Mouse (Mus musculus) embryonic facial prominence, embryonic 11.5 days (tissue): ENCODE data around the gene Cib3. TPM values are rescaled to one million over a fixed set of nuclear protein-coding genes. Genes with fewer than 3 reads are reported as not detected.

Experiments
- ATAC-seq: fragments of 200-750 bp; cut with Nextera tagmentation; replicated peaks from 2 replicates; pipeline ENCODE4 v1.8.0; 2017; ENCODE audit warnings: low read depth; ENCODE audit not compliant: insufficient number of reproducible peaks, low FRiP score, low TSS enrichment
- DNase-seq: peaks from one replicate; pipeline ENCODE4 v3.0.0-alpha.2; 2015; ENCODE audit warnings: low spot score
- H3K27ac ChIP-seq: fragments of 300-500 bp; sonication (generic); replicated peaks from 2 replicates; pipeline ENCODE4 v1.5.1; 2014; ENCODE audit warnings: mild to moderate bottlenecking, low read depth, low read length, control low read depth
- H3K27me3 ChIP-seq: fragments of 300-500 bp; sonication (generic); 2 replicates; pipeline ENCODE4 v1.6.1; 2014; ENCODE audit warnings: mild to moderate bottlenecking, low read length, moderate library complexity, mixed read lengths; ENCODE audit not compliant: control insufficient read depth, insufficient read depth
- H3K36me3 ChIP-seq: fragments of 300-500 bp; sonication (generic); replicated peaks from 2 replicates; pipeline ENCODE4 v1.6.1; 2014; ENCODE audit warnings: low read depth, mild to moderate bottlenecking, low read length, moderate library complexity, mixed read lengths; ENCODE audit not compliant: control insufficient read depth, insufficient read depth
- H3K4me1 ChIP-seq: fragments of 300-500 bp; sonication (generic); 2 replicates; pipeline ENCODE4 v1.6.1; 2014; ENCODE audit warnings: low read length, mixed read lengths; ENCODE audit not compliant: control insufficient read depth, insufficient read depth
- H3K4me2 ChIP-seq: fragments of 300-500 bp; sonication (generic); 2 replicates; pipeline ENCODE4 v1.6.1; 2014; ENCODE audit warnings: low read depth, mild to moderate bottlenecking, control low read depth, low read length, moderate library complexity
- H3K4me3 ChIP-seq: fragments of 300-500 bp; sonication (generic); 2 replicates; pipeline ENCODE4 v1.5.1; 2014; ENCODE audit warnings: low read depth, low read length, control low read depth
- H3K9ac ChIP-seq: fragments of 300-500 bp; sonication (generic); replicated peaks from 2 replicates; pipeline ENCODE4 v1.6.1; 2014; ENCODE audit warnings: mild to moderate bottlenecking, control low read depth, low read length
- H3K9me3 ChIP-seq: fragments of 300-500 bp; sonication (generic); replicated peaks from 2 replicates; pipeline ENCODE4 v1.6.1; 2016; ENCODE audit warnings: mild to moderate bottlenecking, low read length, inconsistent platforms, mixed read lengths; ENCODE audit not compliant: control insufficient read depth
- WGBS: fragments of 180-500 bp; shearing (Covaris S2); extraction: QIAGEN DNeasy Blood & Tissue Kit; methylation state at CpG from one replicate; pipeline ENCODE4 v1.1.7; 2014; 5-methylcytosine and 5-hydroxymethylcytosine counted together
- polyA plus RNA-seq: library from polyadenylated mRNA; unstranded; fragments of >200 nt; fragmentation: Nextera tagmentation; extraction: Ambion mirVana; gene quantifications from 2 replicates; pipeline ENCODE4 v1.2.1, GENCODE M21; 2014

Cib3 gene
- polyA plus RNA-seq, 1 experiment from 2014 or later, result not detected

DNA sequence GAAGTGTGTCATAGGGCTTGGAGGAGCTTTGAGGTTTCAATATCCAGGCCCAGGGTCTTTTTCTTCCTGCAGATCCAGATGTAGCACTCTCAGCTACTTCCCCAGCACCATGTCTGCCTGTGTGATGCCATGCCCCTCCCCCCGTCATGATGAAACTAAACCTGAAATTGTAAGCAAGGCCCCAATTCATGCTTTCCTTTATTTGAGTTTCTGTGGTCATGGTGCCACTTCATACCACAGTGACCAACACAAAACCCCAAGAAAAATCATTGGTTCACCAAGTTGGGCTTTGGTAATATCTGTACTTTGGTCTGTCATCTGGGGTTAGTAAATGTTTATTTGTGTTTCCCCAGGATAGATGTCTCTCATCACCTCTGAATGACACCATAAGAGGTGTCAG, 4.1 kb downstream of the Cib3 start:
- DNase-seq (no peak), ATAC-seq (no peak)
- WGBS, result 68% methylated on average over 1 of the region's 1 CpGs
- Histone ChIP-seq H3K4me3 (no peak overlapping the region), H3K27ac (no peak overlapping the region), H3K9me3 (no peaks in the 10 kb centered on the region), H3K4me2 (no peak overlapping the region), H3K36me3 (no peaks in the 10 kb centered on the region), H3K27me3 (no peaks in the 10 kb centered on the region), H3K9ac (no peak overlapping the region), H3K4me1 (no peaks in the 10 kb centered on the region)

DNA sequence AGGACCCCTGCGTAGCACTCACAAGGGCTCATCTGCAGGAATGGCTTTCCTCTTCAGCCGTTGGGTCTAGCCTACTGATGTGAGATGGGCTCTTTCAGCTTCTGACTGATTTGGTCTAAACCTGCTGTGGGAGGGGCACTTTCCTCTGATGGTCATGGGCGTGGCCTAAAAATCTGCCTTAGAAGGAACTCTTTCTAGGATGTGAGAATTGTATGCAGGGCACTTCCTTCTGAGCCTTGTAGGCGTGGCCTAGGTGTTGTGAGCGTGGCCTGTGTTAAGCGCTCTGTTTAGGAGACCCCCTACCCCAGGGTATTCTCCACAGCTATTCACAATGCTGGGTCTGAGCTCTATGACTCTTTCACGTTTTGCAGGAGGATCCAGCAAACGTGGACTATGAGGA, 14.6 kb downstream of the Cib3 start:
- 52% methylated on average over 8 of the region's 8 CpGs for WGBS
- Histone ChIP-seq H3K9ac (no peak overlapping the region), H3K27ac (no peak overlapping the region), H3K27me3 (no peaks in the 10 kb centered on the region), H3K9me3 (no peaks in the 10 kb centered on the region; the same call in 1 of the 2 replicates), H3K4me1 (no peaks in the 10 kb centered on the region), H3K4me2 (no peak overlapping the region), H3K4me3 (no peak overlapping the region), H3K36me3 (no peaks in the 10 kb centered on the region)
- DNase-seq, result no peak
- ATAC-seq, result no peak

- Histone ChIP-seq H3K4me1 (no peaks in the 10 kb centered on the region), H3K27me3 (no peaks in the 10 kb centered on the region), H3K4me3 (no peak overlapping the region), H3K9ac (no peak overlapping the region), H3K4me2 (no peak overlapping the region), H3K27ac (no peak overlapping the region), H3K36me3 (no peaks in the 10 kb centered on the region), H3K9me3 (no peaks in the 10 kb centered on the region)
- DNase-seq (no peak), ATAC-seq (no peak)
Measured at GRCm38 (mm10) chr8:72192065-72192464, 20.6 kb downstream of the Cib3 start.

DNA sequence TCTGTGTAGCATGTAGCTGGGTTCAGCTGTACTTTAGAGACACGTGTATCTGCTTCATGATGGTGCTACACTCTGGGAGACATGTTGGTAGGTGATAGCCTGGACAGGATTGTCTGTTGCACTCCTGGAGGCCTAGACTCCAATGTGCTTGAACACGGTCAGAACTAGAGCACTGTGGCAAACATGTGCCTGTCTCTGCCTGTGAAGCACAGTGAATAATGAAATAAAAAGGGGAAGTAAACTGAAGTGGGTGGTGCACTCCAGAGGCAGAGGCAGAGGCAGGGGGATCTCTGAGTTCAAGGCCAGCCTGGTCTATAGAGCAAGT, 22.5 kb downstream of the Cib3 start:
- H3K4me2 ChIP-seq, result no peak overlapping the region
- H3K9ac ChIP-seq, result no peak overlapping the region
- ATAC-seq, result no peak
- H3K9me3 ChIP-seq, result no peaks in the 10 kb centered on the region
- 78% methylated on average over 2 of the region's 2 CpGs for WGBS
- no peak for DNase-seq
- H3K4me3 ChIP-seq, result no peak overlapping the region
- H3K36me3 ChIP-seq, result no peaks in the 10 kb centered on the region
- no peaks in the 10 kb centered on the region for H3K4me1 ChIP-seq
- no peak overlapping the region for H3K27ac ChIP-seq
- no peaks in the 10 kb centered on the region for H3K27me3 ChIP-seq

GRCm38 (mm10) chr8:72189417-72190214, 23.0 kb downstream of the Cib3 start, which contains the start of gene Hsh2d:
Gene Hsh2d, plus strand, starts transcription at chr8:72189638.
- DNase-seq (no peak), ATAC-seq (no peak)
- WGBS, result 72% methylated on average over 12 of the region's 12 CpGs
- Histone ChIP-seq H3K36me3 (no peaks in the 10 kb centered on the region), H3K9me3 (no peaks in the 10 kb centered on the region), H3K27me3 (no peaks in the 10 kb centered on the region), H3K4me2 (no peak within 1 kb of the TSS), H3K27ac (no peak within 1 kb of the TSS), H3K9ac (no peak within 1 kb of the TSS), H3K4me1 (no peaks in the 10 kb centered on the region), H3K4me3 (no peak within 1 kb of the TSS)

GRCm38 (mm10) chr8:72187793-72188331, 24.8 kb downstream of the Cib3 start:
- no peak for ATAC-seq
- Histone ChIP-seq H3K4me2 (no peak overlapping the region), H3K27ac (no peak overlapping the region), H3K4me3 (no peak overlapping the region), H3K4me1 (no peaks in the 10 kb centered on the region), H3K36me3 (no peaks in the 10 kb centered on the region), H3K9me3 (no peaks in the 10 kb centered on the region), H3K27me3 (no peaks in the 10 kb centered on the region), H3K9ac (no peak overlapping the region)
- WGBS, result 79% methylated on average over 2 of the region's 2 CpGs
- no peak for DNase-seq

- no peak for ATAC-seq
- 81% methylated on average over 2 of the region's 2 CpGs for WGBS
- Histone ChIP-seq H3K4me1 (no peaks in the 10 kb centered on the region), H3K4me3 (no peak overlapping the region), H3K4me2 (no peak overlapping the region), H3K27me3 (no peaks in the 10 kb centered on the region), H3K36me3 (peaks cover 7% of the 10 kb centered on the region), H3K27ac (no peak overlapping the region), H3K9ac (no peak overlapping the region), H3K9me3 (no peaks in the 10 kb centered on the region)
- DNase-seq, result no peak
Measured at GRCm38 (mm10) chr8:72183554-72184202, 29.0 kb downstream of the Cib3 start.

DNA sequence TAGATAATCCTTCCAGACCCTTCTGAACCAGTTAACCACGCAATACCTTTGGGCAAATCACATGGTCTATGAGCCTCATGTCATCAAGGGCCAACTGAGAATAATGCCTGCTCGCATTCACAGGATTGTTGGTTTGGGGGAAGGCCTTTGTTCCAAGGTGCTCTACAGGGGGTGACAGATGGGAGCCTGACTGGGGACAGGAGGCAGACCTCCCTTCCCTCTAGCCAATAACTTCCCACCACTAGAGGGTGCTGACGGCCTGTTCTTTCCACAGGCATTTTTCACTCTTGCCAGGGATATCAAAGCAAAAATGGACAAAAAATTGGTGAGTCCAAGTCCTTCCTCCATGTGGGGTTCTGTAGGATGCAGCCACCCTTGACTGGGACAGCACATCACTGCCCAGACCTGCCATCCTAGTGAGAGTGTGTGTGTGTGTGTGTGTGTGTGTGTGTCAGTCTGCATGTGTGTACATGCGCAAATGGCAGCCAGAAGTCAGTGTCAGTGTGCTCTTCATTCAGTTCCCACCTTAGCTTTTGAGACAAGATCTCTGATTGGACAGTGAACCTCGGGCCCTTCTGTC, 35.2 kb downstream of the Cib3 start:
- H3K9me3 ChIP-seq, result no peaks in the 10 kb centered on the region
- no peaks in the 10 kb centered on the region for H3K27me3 ChIP-seq
- peak; percentile 78 for DNase-seq
- peaks cover 11% of the 10 kb centered on the region for H3K36me3 ChIP-seq
- no peak overlapping the region for H3K27ac ChIP-seq
- no peak overlapping the region for H3K4me3 ChIP-seq
- no peaks in the 10 kb centered on the region for H3K4me1 ChIP-seq
- no peak for ATAC-seq
- no peak overlapping the region for H3K9ac ChIP-seq
- H3K4me2 ChIP-seq, result no peak overlapping the region
- 61% methylated on average over 5 of the region's 5 CpGs for WGBS
